Mouse (Mus musculus): ENCODE measurements at regions not wholly inside any gene's neighbourhood (a gene's known extent, or its start where the extent isn't known, plus 50 kb on each side); places are given as distances from the start of the nearest gene placed in this dataset.

- TF ChIP-seq CTCF (IDR thresholded peaks at IDR 0.05; ENCODE audit: control insufficient read depth, insufficient read depth, insufficient read length) (no peak), USF1 (IDR thresholded peaks at IDR 0.05; ENCODE audit: low read depth) (no peak), MAX (IDR thresholded peaks at IDR 0.05) (no peak), FOSL1 (IDR thresholded peaks at IDR 0.05; ENCODE audit: insufficient read depth, low read length, poor library complexity, severe bottlenecking) (no peak), MYOG (IDR thresholded peaks at IDR 0.05; ENCODE audit: control insufficient read depth, extremely low read depth, insufficient read length) (no peak), MYOD1 (IDR thresholded peaks at IDR 0.05; ENCODE audit: control insufficient read depth, insufficient read length, low read depth) (no peak), CEBPB (IDR thresholded peaks at IDR 0.05; ENCODE audit: low read depth) (no peak)
Observed at GRCm38 (mm10) chr8:103138136-103138535, 352.7 kb upstream of the Cdh11 start.

Measured in C2C12 (cell line).